In genomic region chr19:47026513-47026912, GRCm38 (mm10) we compare ENCODE assay signal across 16 mouse cellular contexts. TPM values are rescaled to one million over a fixed set of nuclear protein-coding genes. Genes with fewer than 3 reads are reported as not detected.
"Had no signal": no experiment of that assay in that cellular context is flagged by ENCODE, and none has a peak within 500 bp of the region (broad histone marks: within the 10 kb centered on the region; RNA-seq: fewer than 3 reads in every experiment).

No protein-coding gene starts in this region.

- DNase-seq: kidney, adult 11 months; kidney, adult 9 months; kidney, postnatal 36 days; liver, embryonic 13.5 days; lung, adult 2 months; lung, postnatal 36 days; midbrain, embryonic 14.5 days; retina, postnatal 1 day; thymus, adult 2 months; thymus, postnatal 25 days had no signal

- H3K4me3 ChIP-seq: limb, embryonic 10.5 days; liver, embryonic 13.5 days; midbrain, embryonic 10.5 days; neural tube, embryonic 13.5 days; stomach, embryonic 15.5 days had no signal

- H3K27me3 ChIP-seq: neural tube, embryonic 13.5 days; stomach, embryonic 15.5 days had no signal

- H3K4me1 ChIP-seq: liver, embryonic 13.5 days; neural tube, embryonic 13.5 days; stomach, embryonic 15.5 days had no signal

- H3K36me3 ChIP-seq: limb, embryonic 10.5 days; liver, embryonic 13.5 days; stomach, embryonic 15.5 days had no signal

- H3K27ac ChIP-seq: kidney, postnatal 0 days; limb, embryonic 10.5 days; liver, embryonic 13.5 days; midbrain, embryonic 10.5 days; neural tube, embryonic 13.5 days; stomach, embryonic 15.5 days had no signal

- H3K9me3 ChIP-seq: limb, embryonic 10.5 days; liver, embryonic 13.5 days; midbrain, embryonic 10.5 days; stomach, embryonic 15.5 days had no signal

RNA-seq across cellular contexts. Expression of gene Ina, which starts 12.0 kb away (rescaled TPM):
- total RNA-seq: megakaryocyte progenitor cell, adult 5-6 weeks had no signal
